Mouse (Mus musculus) olfactory bulb, adult 2 months (tissue): Measurements from ENCODE around the gene Ror2.

ENCODE experiments used
- CTCF ChIP-seq: fragments of 200-500 bp; IDR thresholded peaks from 2 replicates; pipeline ENCODE4 v1.5.1; 2012; ENCODE audit warnings: low read depth, mild to moderate bottlenecking, low read length, moderate library complexity; ENCODE audit not compliant: insufficient read depth
- POLR2A ChIP-seq: fragments of 200-500 bp; IDR thresholded peaks from 2 replicates; pipeline ENCODE4 v1.6.1; 2012; ENCODE audit warnings: mild to moderate bottlenecking, low read depth, low read length, moderate library complexity; ENCODE audit not compliant: insufficient read depth

DNA sequence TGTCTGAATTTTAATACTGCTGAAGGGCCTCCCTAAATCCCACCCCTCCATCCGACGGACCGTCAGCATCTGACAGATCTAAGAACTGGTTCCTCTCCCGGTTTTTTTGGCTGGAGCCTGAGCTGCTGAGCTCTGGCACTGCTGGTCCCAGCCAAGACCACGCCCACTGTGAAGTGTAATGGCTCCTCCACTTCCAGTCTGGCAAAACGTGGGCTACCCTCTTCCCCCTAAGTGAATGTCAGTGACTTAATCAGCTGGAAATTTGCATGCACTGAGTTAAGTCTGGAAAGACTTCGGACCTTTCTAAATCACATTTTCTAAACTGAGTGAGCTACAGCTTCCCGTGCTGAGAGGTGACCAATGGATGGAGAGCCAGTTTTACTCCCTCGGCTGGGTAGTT, 52.5 kb downstream of the Ror2 start:
- TF ChIP-seq CTCF (no peak), POLR2A (no peak)
